Mouse (Mus musculus) skeletal muscle tissue, adult 2 months (tissue): ENCODE data around the gene Haao.

Source experiments
- DNase-seq: peaks from one replicate; pipeline ENCODE4 v3.0.0-alpha.2; 2012; ENCODE audit warnings: low read depth, low spot score

The Haao gene

GRCm38 (mm10) chr17:83786418-83786817 is 61.3 kb downstream of the Haao start:
- DNase-seq = no peak

- DNase-seq = no peak
Observed at GRCm38 (mm10) chr17:83782740-83783139, 65.0 kb downstream of the Haao start.
